Mouse (Mus musculus) brain, embryonic 14.5 days (tissue): ENCODE measurements at regions not wholly inside any gene's neighbourhood (a gene's known extent, or its start where the extent isn't known, plus 50 kb on each side); places are given as distances from the start of the nearest gene placed in this dataset.

Source experiments
- CTCF ChIP-seq: fragments of 200-500 bp; IDR thresholded peaks from 2 replicates; pipeline ENCODE4 v1.5.1; 2012; ENCODE audit warnings: inconsistent platforms, mild to moderate bottlenecking, moderate library complexity, borderline replicate concordance; ENCODE audit not compliant: insufficient read depth, insufficient read length; ENCODE audit errors: extremely low read depth
- POLR2A ChIP-seq: fragments of 200-500 bp; IDR thresholded peaks from 2 replicates; pipeline ENCODE4 v1.6.1; 2012; ENCODE audit warnings: mild to moderate bottlenecking, inconsistent platforms, borderline replicate concordance; ENCODE audit not compliant: poor library complexity, insufficient read depth, insufficient read length, severe bottlenecking; ENCODE audit errors: extremely low read depth

DNA sequence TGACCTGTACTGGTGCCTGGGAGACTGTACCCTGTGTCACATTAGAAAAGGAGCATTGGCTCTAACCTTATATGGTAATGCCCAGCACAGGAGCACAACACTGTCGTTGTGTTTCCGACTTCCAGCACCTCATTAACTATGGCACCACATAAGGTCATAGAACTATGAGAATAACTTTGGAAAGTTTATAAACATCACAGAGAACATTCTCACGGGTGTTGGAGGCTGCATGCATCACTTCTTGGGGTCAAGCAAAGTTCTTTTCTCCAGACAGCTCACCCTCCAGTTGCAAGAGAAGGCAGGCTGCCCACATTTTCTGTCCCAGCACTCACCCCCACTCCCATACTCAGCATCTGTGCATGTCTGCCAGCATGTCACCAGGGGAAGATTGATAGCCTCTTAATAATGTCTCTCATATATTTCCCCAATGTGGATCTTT is 420.6 kb downstream of the Lmo4 start:
- no peak for TF ChIP-seq POLR2A
- TF ChIP-seq CTCF = no peak
